Mouse (Mus musculus): ENCODE results near the gene Tmem126b. TPM values are rescaled to one million over a fixed set of nuclear protein-coding genes. Genes with fewer than 3 reads are reported as not detected.

Tmem126b gene
- polyA plus RNA-seq, 1 experiment from 2014 or later = 12.4 TPM

GRCm38 (mm10) chr7:90456149-90456844 is 19.5 kb downstream of the Tmem126b start:
- ATAC-seq (ENCODE audit: low read depth) = no peak
- 17% methylated on average over 7 of the region's 7 CpGs for WGBS (ENCODE audit: insufficient replicate concordance)
- H3K36me3 ChIP-seq = peaks cover 25% of the 10 kb centered on the region
- H3K9ac ChIP-seq = peak overlapping the region; percentile 80
- H3K27ac ChIP-seq = peak overlapping the region; percentile 84
- H3K27me3 ChIP-seq = no peaks in the 10 kb centered on the region
- no peak for DNase-seq
- peak overlapping the region; percentile 87 for H3K4me2 ChIP-seq
- no peaks in the 10 kb centered on the region for H3K9me3 ChIP-seq (replicated peaks)
- H3K4me1 ChIP-seq (replicated peaks) = peaks cover 26% of the 10 kb centered on the region
- H3K4me3 ChIP-seq (replicated peaks) = peak overlapping the region; percentile 77

GRCm38 (mm10) chr7:90444206-90444605 is 31.6 kb downstream of the Tmem126b start:
- H3K27ac ChIP-seq = peak overlapping the region; percentile 94
- peak overlapping the region; percentile 99 for H3K9ac ChIP-seq
- no peaks in the 10 kb centered on the region for H3K9me3 ChIP-seq (replicated peaks)
- under 1% methylated on average over 6 of the region's 6 CpGs for WGBS (ENCODE audit: insufficient replicate concordance)
- H3K27me3 ChIP-seq = no peaks in the 10 kb centered on the region
- peaks cover 12% of the 10 kb centered on the region for H3K36me3 ChIP-seq
- no peak for ATAC-seq (ENCODE audit: low read depth)
- H3K4me3 ChIP-seq (replicated peaks) = peak overlapping the region; percentile 98
- H3K4me2 ChIP-seq = peak overlapping the region; percentile 86
- H3K4me1 ChIP-seq (replicated peaks) = peaks cover 9% of the 10 kb centered on the region
- no peak for DNase-seq

- Histone ChIP-seq H3K9ac (peak overlapping the region; percentile 99), H3K9me3 (replicated peaks) (no peaks in the 10 kb centered on the region), H3K4me3 (replicated peaks) (peak overlapping the region; percentile 98), H3K27me3 (no peaks in the 10 kb centered on the region), H3K4me2 (peak overlapping the region; percentile 86), H3K27ac (peak overlapping the region; percentile 94), H3K4me1 (replicated peaks) (peaks cover 9% of the 10 kb centered on the region), H3K36me3 (peaks cover 9% of the 10 kb centered on the region)
- under 1% methylated on average over 118 of the region's 123 CpGs for WGBS (ENCODE audit: insufficient replicate concordance)
- peak; percentile 68 for ATAC-seq (ENCODE audit: low read depth)
- DNase-seq = peak; percentile 60
These were observed 32.4 kb downstream of the Tmem126b start for GRCm38 (mm10) chr7:90443101-90444091.

- peak; percentile 93 for DNase-seq
- peak; percentile 92 for ATAC-seq (ENCODE audit: low read depth)
- H3K9ac ChIP-seq = peak within 1 kb of the TSS; percentile 99
- H3K4me3 ChIP-seq (replicated peaks) = peak within 1 kb of the TSS; percentile 98
- H3K27ac ChIP-seq = peak within 1 kb of the TSS; percentile 94
- H3K4me2 ChIP-seq = peak within 1 kb of the TSS; percentile 86
- peaks cover 5% of the 10 kb centered on the region for H3K36me3 ChIP-seq
- no peaks in the 10 kb centered on the region for H3K27me3 ChIP-seq
- H3K4me1 ChIP-seq (replicated peaks) = peaks cover 8% of the 10 kb centered on the region
- no peaks in the 10 kb centered on the region for H3K9me3 ChIP-seq (replicated peaks)
- 0% methylated on average over 43 of the region's 54 CpGs for WGBS (ENCODE audit: insufficient replicate concordance)
These were observed 33.2 kb downstream of the Tmem126b start, which contains the start of gene Crebzf for GRCm38 (mm10) chr7:90442518-90443080. Crebzf (plus strand) TSS chr7:90442729.

- no peak for DNase-seq
- Histone ChIP-seq H3K27me3 (no peaks in the 10 kb centered on the region), H3K36me3 (peaks cover under 1% of the 10 kb centered on the region; the same call in 1 of the 2 replicates), H3K9me3 (replicated peaks) (no peaks in the 10 kb centered on the region), H3K27ac (peak overlapping the region; percentile 77), H3K4me3 (replicated peaks) (peak overlapping the region; percentile 98), H3K4me2 (peak overlapping the region; percentile 86), H3K9ac (peak overlapping the region; percentile 99), H3K4me1 (replicated peaks) (peaks cover 5% of the 10 kb centered on the region)
- WGBS (ENCODE audit: insufficient replicate concordance) = 11% methylated on average over 4 of the region's 4 CpGs
- no peak for ATAC-seq (ENCODE audit: low read depth)
These were observed 33.7 kb downstream of the Tmem126b start for GRCm38 (mm10) chr7:90442070-90442469.

- Histone ChIP-seq H3K27me3 (no peaks in the 10 kb centered on the region), H3K27ac (no peak overlapping the region), H3K4me2 (no peak overlapping the region), H3K36me3 (no peaks in the 10 kb centered on the region), H3K4me3 (replicated peaks) (no peak overlapping the region), H3K9me3 (replicated peaks) (no peaks in the 10 kb centered on the region), H3K9ac (no peak overlapping the region), H3K4me1 (replicated peaks) (no peaks in the 10 kb centered on the region)
- WGBS (ENCODE audit: insufficient replicate concordance) = 73% methylated on average over 4 of the region's 4 CpGs
- DNase-seq (no peak), ATAC-seq (ENCODE audit: low read depth) (no peak)
These were observed 35.8 kb downstream of the Tmem126b start for GRCm38 (mm10) chr7:90440044-90440443.

GRCm38 (mm10) chr7:90432221-90432620 is 43.6 kb downstream of the Tmem126b start:
- Histone ChIP-seq H3K27me3 (0 out of 2 replicates have a peak, but pooled peaks cover under 1% of the 10 kb centered on the region), H3K9ac (no peak overlapping the region), H3K27ac (no peak overlapping the region), H3K4me1 (replicated peaks) (no peaks in the 10 kb centered on the region), H3K4me3 (replicated peaks) (no peak overlapping the region), H3K9me3 (replicated peaks) (no peaks in the 10 kb centered on the region), H3K4me2 (no peak overlapping the region), H3K36me3 (no peaks in the 10 kb centered on the region)
- no peak for DNase-seq
- no peak for ATAC-seq (ENCODE audit: low read depth)

GRCm38 (mm10) chr7:90427006-90427405 is 48.8 kb downstream of the Tmem126b start:
- H3K36me3 ChIP-seq = no peaks in the 10 kb centered on the region
- H3K4me3 ChIP-seq (replicated peaks) = no peak overlapping the region
- no peaks in the 10 kb centered on the region for H3K9me3 ChIP-seq (replicated peaks)
- ATAC-seq (ENCODE audit: low read depth) (no peak), DNase-seq (no peak)
- H3K4me2 ChIP-seq = peak overlapping the region; percentile 53
- WGBS (ENCODE audit: insufficient replicate concordance) = 59% methylated on average over 9 of the region's 9 CpGs
- no peak overlapping the region for H3K9ac ChIP-seq
- H3K4me1 ChIP-seq (replicated peaks) = no peaks in the 10 kb centered on the region; the same call in 1 of the 2 replicates
- H3K27me3 ChIP-seq = 0 out of 2 replicates have a peak, but pooled peaks cover 7% of the 10 kb centered on the region
- no peak overlapping the region for H3K27ac ChIP-seq

GRCm38 (mm10) chr7:90426020-90427001 is 49.5 kb downstream of the Tmem126b start, which contains the start of gene Ccdc89:
Ccdc89 (plus strand) TSS chr7:90426577.
- ATAC-seq (ENCODE audit: low read depth) (peak; percentile 92), DNase-seq (peak; percentile 27)
- Histone ChIP-seq H3K4me1 (replicated peaks) (no peaks in the 10 kb centered on the region; the same call in 1 of the 2 replicates), H3K9me3 (replicated peaks) (no peaks in the 10 kb centered on the region), H3K27me3 (0 out of 2 replicates have a peak, but pooled peaks cover 7% of the 10 kb centered on the region), H3K4me2 (peak within 1 kb of the TSS; percentile 53), H3K36me3 (no peaks in the 10 kb centered on the region), H3K27ac (no peak within 1 kb of the TSS), H3K4me3 (replicated peaks) (peak within 1 kb of the TSS; percentile 29), H3K9ac (no peak within 1 kb of the TSS)
- WGBS (ENCODE audit: insufficient replicate concordance) = 18% methylated on average over 29 of the region's 29 CpGs

All from liver, embryonic 13.5 days (tissue).